Mouse (Mus musculus) embryonic facial prominence, embryonic 10.5 days (tissue): ENCODE measurements at regions not wholly inside any gene's neighbourhood (a gene's known extent, or its start where the extent isn't known, plus 50 kb on each side); places are given as distances from the start of the nearest gene placed in this dataset.
"Not testable (repeated sequence)": the region's sequence is repeated elsewhere in the genome, so short reads cannot be mapped to it uniquely, and the experiment has no call there.

Source experiments
- DNase-seq: peaks from one replicate; pipeline ENCODE4 v3.0.0-alpha.2; 2017; ENCODE audit warnings: low spot score
- H3K27ac ChIP-seq: fragments of 300-500 bp; sonication (generic); replicated peaks from 2 replicates; pipeline ENCODE4 v1.5.1; 2016; ENCODE audit warnings: mild to moderate bottlenecking
- H3K27me3 ChIP-seq: fragments of 300-500 bp; sonication (generic); replicated peaks from 2 replicates; pipeline ENCODE4 v1.6.1; 2016; ENCODE audit warnings: low read depth, mild to moderate bottlenecking; ENCODE audit not compliant: poor library complexity, severe bottlenecking
- H3K36me3 ChIP-seq: fragments of 300-500 bp; sonication (generic); replicated peaks from 2 replicates; pipeline ENCODE4 v1.6.1; 2016; ENCODE audit warnings: mild to moderate bottlenecking, moderate library complexity
- H3K4me1 ChIP-seq: fragments of 300-500 bp; sonication (generic); 2 replicates; pipeline ENCODE4 v1.6.1; 2016
- H3K4me3 ChIP-seq: fragments of 300-500 bp; sonication (generic); 2 replicates; pipeline ENCODE4 v1.5.1; 2016; ENCODE audit warnings: mild to moderate bottlenecking, moderate library complexity
- H3K9me3 ChIP-seq: fragments of 300-500 bp; sonication (generic); 2 replicates; pipeline ENCODE4 v1.6.1; 2016; ENCODE audit warnings: mild to moderate bottlenecking
- WGBS: fragments of 180-500 bp; shearing (Covaris S2); methylation state at CpG from one replicate; pipeline ENCODE4 v1.1.7; 2016; 5-methylcytosine and 5-hydroxymethylcytosine counted together

GRCm38 (mm10) chr12:115508615-115509342 lies 538.7 kb upstream of the Zfp386 start:
- H3K4me3 ChIP-seq, H3K27me3 ChIP-seq, H3K36me3 ChIP-seq, H3K27ac ChIP-seq, H3K4me1 ChIP-seq, DNase-seq: not testable (repeated sequence)
- H3K9me3 ChIP-seq, result peaks cover 11% of the 10 kb centered on the region
- 53% methylated on average over 1 of the region's 1 CpGs for WGBS

DNA sequence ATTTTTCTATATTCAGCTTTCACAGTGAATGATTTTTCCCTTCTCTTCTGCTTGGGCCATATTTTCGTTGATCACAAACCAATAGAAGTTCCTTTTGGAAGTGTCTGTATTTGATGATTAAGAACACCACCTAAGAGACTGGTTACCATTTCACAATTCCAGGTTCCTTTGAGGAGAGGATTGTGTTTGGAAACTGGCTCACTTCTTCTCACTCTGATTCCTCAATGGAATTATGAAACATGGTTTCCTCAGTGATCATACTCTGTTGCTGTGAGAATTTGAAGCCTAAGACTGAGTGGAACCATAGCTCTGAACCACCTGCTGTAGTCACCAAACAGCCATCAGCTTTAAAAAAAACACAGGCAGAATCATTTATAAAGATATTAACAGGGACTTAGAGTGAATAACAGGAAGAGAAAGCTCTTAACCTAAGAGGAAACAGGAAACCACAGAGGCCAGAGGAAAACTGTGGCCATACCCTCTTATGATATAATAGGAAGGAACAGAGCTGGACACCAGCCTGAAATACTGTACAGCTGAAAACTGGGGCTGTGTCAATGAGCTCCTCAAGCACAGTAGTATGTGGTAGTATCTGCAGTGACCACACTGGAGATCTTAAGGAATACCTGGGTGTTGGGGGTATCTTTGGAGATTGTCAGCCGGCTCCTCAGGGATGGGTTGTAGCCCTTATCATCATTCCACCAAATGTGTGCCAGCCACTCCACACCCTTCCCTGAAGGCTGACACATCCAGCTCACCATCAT lies 528.6 kb upstream of the Zfp386 start:
- not testable (repeated sequence) for H3K36me3 ChIP-seq, DNase-seq, H3K27ac ChIP-seq, H3K4me1 ChIP-seq, H3K4me3 ChIP-seq, H3K27me3 ChIP-seq
- 71% methylated on average over 2 of the region's 2 CpGs for WGBS
- H3K9me3 ChIP-seq, result peaks cover 22% of the 10 kb centered on the region

GRCm38 (mm10) chr12:115527065-115527464 lies 520.5 kb upstream of the Zfp386 start:
- Histone ChIP-seq H3K36me3 (no peaks in the 10 kb centered on the region), H3K9me3 (peaks cover 43% of the 10 kb centered on the region), H3K27me3 (no peaks in the 10 kb centered on the region), H3K4me1 (no peaks in the 10 kb centered on the region), H3K27ac (no peak overlapping the region), H3K4me3 (no peak overlapping the region)
- WGBS, result 86% methylated on average over 3 of the region's 3 CpGs
- no peak for DNase-seq

DNA sequence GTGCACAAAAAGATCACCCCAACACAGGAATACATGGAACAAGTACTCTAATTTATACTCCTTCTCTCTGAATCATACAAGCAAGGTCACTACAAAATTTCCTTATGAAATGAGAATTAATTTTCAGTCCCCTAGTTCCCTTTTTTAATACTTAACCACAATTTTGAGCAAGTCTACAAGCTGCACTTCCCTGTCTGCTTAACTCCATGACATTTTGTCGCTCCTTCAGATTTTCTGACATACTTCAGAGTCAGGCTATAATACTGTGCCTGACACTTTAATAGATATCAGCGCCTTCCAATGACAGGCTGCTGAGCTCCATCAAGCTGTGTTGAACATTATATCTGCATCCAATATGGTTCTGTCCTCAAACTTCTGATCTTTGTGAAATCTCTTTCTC lies 505.0 kb upstream of the Zfp386 start:
- 79% methylated on average over 2 of the region's 2 CpGs for WGBS
- Histone ChIP-seq H3K9me3 (peaks cover 48% of the 10 kb centered on the region), H3K27ac (no peak overlapping the region), H3K36me3 (no peaks in the 10 kb centered on the region), H3K4me3 (no peak overlapping the region), H3K27me3 (no peaks in the 10 kb centered on the region), H3K4me1 (no peaks in the 10 kb centered on the region)
- no peak for DNase-seq

- H3K4me3 ChIP-seq, H3K4me1 ChIP-seq, H3K27me3 ChIP-seq, DNase-seq, H3K36me3 ChIP-seq, H3K27ac ChIP-seq: not testable (repeated sequence)
- WGBS, result 73% methylated on average over 4 of the region's 4 CpGs
- peaks cover 26% of the 10 kb centered on the region for H3K9me3 ChIP-seq
Measured at GRCm38 (mm10) chr12:115566878-115567277, 480.6 kb upstream of the Zfp386 start.

GRCm38 (mm10) chr12:115592985-115593384 lies 454.5 kb upstream of the Zfp386 start:
- 88% methylated on average over 4 of the region's 4 CpGs for WGBS

DNA sequence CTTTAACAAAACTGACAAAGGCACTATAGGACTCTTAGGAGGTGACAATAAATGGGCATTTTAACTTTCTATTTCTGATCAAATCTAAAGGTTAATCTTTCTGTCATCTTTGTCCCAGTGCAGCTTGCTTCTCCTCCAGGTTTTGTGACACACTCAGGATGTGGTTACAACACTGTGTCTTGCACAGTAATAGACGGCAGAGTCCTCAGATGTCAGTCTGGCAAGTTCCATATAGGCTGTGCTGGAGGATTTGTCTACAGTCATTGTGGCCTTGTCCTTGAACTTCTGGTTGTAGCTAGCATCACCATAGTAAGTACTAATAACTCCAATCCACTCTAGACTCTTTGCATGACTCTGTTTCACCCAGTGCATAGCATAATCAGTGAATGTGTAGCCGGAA lies 443.8 kb upstream of the Zfp386 start:
- 91% methylated on average over 2 of the region's 2 CpGs for WGBS
- Histone ChIP-seq H3K27ac (no peak overlapping the region), H3K4me1 (no peaks in the 10 kb centered on the region), H3K27me3 (no peaks in the 10 kb centered on the region), H3K9me3 (peaks cover 46% of the 10 kb centered on the region), H3K36me3 (no peaks in the 10 kb centered on the region), H3K4me3 (no peak overlapping the region)
- DNase-seq, result no peak

More at GRCm38 (mm10) chr12:115592985-115593384, 454.5 kb upstream of the Zfp386 start:
- DNase-seq, H3K4me3 ChIP-seq, H3K27ac ChIP-seq, H3K27me3 ChIP-seq, H3K4me1 ChIP-seq, H3K36me3 ChIP-seq: not testable (repeated sequence)
- peaks cover 29% of the 10 kb centered on the region for H3K9me3 ChIP-seq

DNA sequence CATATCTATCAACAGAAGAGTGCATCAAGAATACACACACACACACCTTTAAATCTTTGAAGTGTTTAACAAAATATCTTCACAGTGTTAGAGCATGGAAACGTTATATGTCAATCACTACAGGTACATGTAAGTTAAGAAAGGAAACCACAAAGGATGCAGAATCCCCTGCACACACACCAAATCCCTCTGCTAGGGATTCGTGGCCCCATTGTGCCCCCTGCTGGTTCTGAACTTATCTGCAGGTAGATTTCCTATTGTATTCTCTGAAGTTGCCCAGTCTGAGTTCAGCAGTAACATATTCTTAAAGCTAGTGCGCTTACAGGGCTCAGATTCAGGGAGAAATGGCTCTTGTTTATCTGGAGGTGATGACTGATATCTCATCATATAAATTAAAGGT lies 442.6 kb upstream of the Zfp386 start:
- DNase-seq, result no peak
- Histone ChIP-seq H3K36me3 (no peaks in the 10 kb centered on the region), H3K9me3 (peaks cover 46% of the 10 kb centered on the region), H3K4me1 (no peaks in the 10 kb centered on the region), H3K27me3 (no peaks in the 10 kb centered on the region), H3K27ac (no peak overlapping the region), H3K4me3 (no peak overlapping the region)
- 54% methylated on average over 3 of the region's 3 CpGs for WGBS

DNA sequence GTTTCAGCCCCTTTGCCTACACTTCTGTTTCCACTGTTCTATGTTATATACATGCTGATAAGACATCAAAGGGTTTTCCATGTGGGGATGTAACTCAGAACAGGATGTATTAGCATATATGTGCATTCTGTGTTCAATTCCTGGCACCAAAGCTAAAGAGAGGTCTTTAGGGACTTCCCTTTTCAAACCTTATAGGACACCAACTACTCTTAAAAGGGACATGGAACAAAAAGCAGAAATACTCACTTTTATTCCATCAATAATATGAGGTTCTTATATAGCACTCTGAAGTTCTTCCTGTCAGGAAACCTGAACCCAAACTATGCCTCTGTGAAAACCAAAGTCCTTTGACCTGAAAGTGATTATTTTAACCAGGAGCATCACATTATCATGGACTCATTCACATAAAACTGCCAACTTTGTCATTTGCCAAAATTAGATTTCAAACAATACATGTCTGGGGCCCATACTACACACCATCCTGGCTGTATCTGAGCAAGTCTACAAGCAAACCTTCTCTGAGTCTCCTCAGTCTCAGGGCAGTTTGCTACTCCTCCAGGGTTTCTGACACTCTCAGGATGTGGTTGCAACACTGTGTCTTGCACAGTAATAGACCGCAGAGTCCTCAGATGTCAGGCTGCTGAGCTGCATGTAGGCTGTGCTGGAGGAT lies 424.8 kb upstream of the Zfp386 start:
- not testable (repeated sequence) for H3K4me3 ChIP-seq, H3K27ac ChIP-seq, H3K4me1 ChIP-seq, DNase-seq, H3K27me3 ChIP-seq, H3K36me3 ChIP-seq
- 84% methylated on average over 1 of the region's 1 CpGs for WGBS
- peaks cover 43% of the 10 kb centered on the region for H3K9me3 ChIP-seq

- WGBS, result 81% methylated on average over 3 of the region's 3 CpGs
- no peaks in the 10 kb centered on the region for H3K36me3 ChIP-seq
- no peaks in the 10 kb centered on the region for H3K27me3 ChIP-seq
- no peak overlapping the region for H3K4me3 ChIP-seq
- H3K27ac ChIP-seq, result no peak overlapping the region
- H3K4me1 ChIP-seq, result no peaks in the 10 kb centered on the region
- DNase-seq, result no peak
- peaks cover 50% of the 10 kb centered on the region for H3K9me3 ChIP-seq
Measured at GRCm38 (mm10) chr12:115624221-115624620, 423.3 kb upstream of the Zfp386 start.

DNA sequence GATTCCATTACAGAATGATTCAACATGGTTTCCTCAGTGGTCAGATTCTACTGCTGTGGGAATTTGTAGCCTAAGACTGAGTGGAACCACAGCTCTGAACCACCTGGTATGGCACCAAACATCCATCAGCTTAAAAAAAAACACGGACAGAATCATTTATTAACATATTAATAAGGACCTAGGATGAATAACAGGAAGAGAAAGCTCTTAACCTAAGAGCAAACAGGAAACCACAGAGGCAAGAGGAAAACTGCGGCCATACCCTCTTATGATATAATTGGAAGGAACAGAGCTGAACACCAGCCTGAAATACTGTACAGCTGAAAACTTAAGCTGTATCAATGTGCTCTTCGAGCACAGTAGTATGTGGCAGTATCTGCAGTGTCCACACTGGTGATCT lies 399.9 kb upstream of the Zfp386 start:
- 59% methylated on average over 3 of the region's 3 CpGs for WGBS

GRCm38 (mm10) chr12:115648161-115648560 lies 399.4 kb upstream of the Zfp386 start:
- H3K4me1 ChIP-seq, H3K4me3 ChIP-seq, H3K36me3 ChIP-seq, H3K27me3 ChIP-seq, DNase-seq, H3K27ac ChIP-seq: not testable (repeated sequence)
- 86% methylated on average over 2 of the region's 2 CpGs for WGBS
- H3K9me3 ChIP-seq, result peaks cover 41% of the 10 kb centered on the region

More for the DNA sequence above, 399.9 kb upstream of the Zfp386 start:
- H3K9me3 ChIP-seq, result peaks cover 37% of the 10 kb centered on the region
- DNase-seq, result no peak
- no peaks in the 10 kb centered on the region for H3K4me1 ChIP-seq
- H3K27ac ChIP-seq, result no peak overlapping the region
- no peaks in the 10 kb centered on the region for H3K36me3 ChIP-seq
- H3K4me3 ChIP-seq, result no peak overlapping the region
- no peaks in the 10 kb centered on the region for H3K27me3 ChIP-seq

DNA sequence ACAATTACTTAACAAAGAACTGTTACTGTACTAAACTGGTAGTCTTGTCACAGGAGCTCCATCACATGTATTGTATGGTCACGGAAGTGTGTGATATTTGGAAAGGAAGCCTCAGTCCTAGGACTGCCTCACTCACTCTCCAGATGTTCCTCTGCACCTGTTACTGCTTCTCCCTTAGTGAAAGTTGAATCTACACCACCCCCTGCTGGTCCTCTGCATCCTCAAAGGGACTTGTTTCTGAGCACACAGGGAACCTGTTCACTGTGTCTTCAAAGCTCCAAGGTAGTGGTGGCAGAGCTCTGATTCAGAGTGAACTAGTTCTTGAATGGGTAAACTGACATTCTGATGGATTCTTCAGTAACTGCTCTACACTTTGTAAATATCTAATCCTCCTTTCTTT lies 391.7 kb upstream of the Zfp386 start:
- Histone ChIP-seq H3K9me3 (peaks cover 32% of the 10 kb centered on the region), H3K27ac (no peak overlapping the region), H3K27me3 (no peaks in the 10 kb centered on the region), H3K4me1 (no peaks in the 10 kb centered on the region), H3K4me3 (no peak overlapping the region), H3K36me3 (no peaks in the 10 kb centered on the region)
- DNase-seq, result no peak
- WGBS, result 86% methylated on average over 1 of the region's 1 CpGs
